Mouse (Mus musculus): ENCODE measurements around the gene Trim14. TPM values are rescaled to one million over a fixed set of nuclear protein-coding genes. Genes with fewer than 3 reads are reported as not detected.

Gene Trim14
- total RNA-seq, 2 experiments from 2014 or later, result 4.7 to 5.0 TPM

- DNase-seq (ENCODE audit: low spot score in 2 of 2), result peak; percentile 30 to 39
Measured at GRCm38 (mm10) chr4:46563847-46564246, 27.9 kb upstream of the Trim14 start.

DNA sequence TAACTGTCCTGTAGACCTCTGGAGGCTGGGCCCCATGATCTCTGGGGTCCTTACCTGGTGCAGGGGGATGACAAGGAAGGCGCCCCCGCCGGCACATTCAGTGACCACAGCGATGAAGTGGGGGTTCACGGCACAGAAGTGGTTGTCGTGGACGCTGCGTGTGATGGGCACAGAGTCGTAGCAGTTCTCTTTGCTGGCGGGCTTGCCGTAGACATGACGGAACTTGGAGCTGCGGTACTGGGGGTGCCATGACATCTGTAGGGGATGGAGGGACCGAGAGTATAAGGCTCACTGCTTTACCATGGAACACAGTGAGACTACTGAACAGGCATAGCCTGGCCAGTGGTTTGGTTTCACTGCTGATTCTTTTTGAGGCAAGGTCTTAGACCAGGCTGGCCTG is 26.9 kb upstream of the Trim14 start:
- DNase-seq (ENCODE audit: low spot score in 2 of 2), result peak in 1 of 2 experiments; percentile 19

DNA sequence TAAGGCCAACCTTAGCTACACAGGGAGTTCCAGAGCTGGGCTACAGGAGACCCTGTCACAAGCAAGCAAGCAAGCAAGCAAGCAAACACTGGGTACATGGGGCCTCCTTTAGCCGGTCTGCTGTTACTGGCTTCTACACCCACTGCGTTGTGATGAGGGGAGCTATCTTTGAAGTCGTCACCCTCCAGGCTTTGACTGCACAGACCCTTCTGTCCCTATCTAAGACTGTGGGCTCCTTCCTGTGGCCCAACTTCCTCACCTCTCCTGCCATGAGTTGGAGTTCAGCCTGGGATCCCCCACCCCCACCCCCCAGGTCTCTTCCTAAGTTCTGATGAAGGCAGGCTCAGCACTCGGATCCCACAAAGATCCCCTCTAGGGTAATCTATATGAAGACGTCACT is 26.1 kb upstream of the Trim14 start:
- peak in 1 of 2 experiments; percentile 6 for DNase-seq (ENCODE audit: low spot score in 2 of 2)

DNA sequence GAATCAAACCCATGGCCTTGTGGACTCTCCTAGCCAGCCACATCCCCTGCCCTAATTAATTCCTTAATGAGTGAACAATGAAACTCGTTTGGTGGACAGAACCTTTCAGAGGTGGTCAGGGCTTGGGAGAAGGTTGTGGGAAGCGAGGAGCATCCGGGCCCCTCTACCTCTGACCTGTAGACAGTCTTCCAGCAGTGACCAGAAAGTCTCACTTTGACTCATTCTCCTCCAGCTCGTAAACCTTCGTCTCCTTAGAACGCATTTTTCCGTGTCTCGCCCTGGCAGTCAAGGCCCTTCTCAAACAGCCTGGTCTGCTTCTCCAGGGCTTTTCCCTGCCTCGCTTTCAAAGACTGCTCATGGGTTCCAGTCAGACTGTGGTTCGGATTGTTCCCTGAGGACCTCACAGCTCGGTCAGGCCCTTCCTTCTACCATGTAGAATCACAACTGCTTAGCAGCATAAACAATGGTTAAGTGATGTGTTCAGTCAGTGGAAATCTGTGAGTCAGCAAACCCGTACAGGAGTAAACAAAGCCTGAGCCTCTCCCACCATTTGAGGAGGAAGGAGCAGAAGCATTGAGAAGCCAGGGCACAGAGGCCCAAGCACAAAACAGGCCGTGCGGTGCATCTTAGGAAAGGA is 24.2 kb upstream of the Trim14 start:
- peak in 1 of 2 experiments; percentile 7 for DNase-seq (ENCODE audit: low spot score in 2 of 2)

GRCm38 (mm10) chr4:46558672-46559667 is 23.0 kb upstream of the Trim14 start:
- DNase-seq (ENCODE audit: low spot score in 2 of 2), result peak in 1 of 2 experiments; percentile 10

DNA sequence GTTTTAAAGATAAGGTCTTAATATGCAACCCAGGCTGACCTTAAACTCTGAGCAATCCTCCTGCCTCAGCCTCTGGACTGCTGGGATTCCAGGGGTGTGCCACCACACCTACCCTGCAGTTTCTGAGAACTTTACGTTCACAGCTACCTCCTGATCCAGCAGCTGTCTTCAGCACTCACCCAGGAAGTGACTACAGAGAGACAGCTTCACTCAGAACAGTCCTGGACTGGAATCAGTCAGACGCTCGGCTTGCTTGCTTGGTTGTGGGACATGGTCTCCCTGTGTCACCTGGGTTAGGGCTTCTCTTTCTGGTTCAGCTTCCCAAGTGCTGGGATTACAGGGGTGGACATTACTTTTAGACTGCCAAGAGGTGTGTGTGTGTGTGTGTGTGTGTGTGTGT is 21.0 kb upstream of the Trim14 start:
- DNase-seq (ENCODE audit: low spot score in 2 of 2), result no peak

DNA sequence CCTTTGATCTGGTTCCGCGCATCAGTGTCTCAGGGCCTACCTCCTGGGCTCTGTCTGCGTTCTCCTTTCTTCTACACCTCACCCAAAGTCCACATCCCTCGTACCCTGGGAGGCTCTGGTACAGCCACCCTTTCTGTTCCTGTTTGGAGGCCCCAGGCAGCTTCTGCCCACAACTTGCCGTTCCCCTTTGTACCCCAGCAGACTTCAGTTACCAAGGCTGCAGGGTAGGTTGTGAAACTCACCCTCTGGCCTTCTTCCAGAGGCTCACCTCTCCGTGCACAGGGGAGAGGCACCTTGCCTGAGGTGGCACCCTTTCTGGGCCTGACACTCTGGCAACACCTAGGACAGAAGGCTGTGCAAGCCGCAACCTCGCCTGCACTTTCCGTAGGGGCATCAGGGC is 19.8 kb upstream of the Trim14 start:
- no peak for DNase-seq (ENCODE audit: low spot score in 2 of 2)

GRCm38 (mm10) chr4:46554295-46555069 is 18.5 kb upstream of the Trim14 start:
- DNase-seq (ENCODE audit: low spot score in 2 of 2), result no peak

DNA sequence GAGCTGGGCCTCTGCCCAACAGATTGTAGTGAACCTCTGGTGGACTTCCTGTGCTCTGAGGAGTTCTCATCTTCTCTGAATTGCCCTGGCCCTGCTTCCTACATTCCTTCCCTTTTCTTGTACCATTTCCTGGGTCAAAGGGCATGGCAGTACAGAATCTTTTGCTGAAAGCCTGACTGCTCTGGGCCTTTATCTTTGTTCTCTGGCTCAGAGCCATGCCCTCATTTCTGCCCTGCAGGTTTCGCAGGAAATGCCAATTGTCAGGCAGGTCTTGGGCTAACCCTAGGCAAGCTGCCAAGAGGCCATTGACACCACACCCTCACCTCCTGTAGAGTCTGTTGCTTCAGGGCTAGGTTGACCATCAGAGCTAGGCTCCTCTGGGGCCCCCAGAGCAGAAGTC is 17.9 kb upstream of the Trim14 start:
- peak in 1 of 2 experiments; percentile 43 for DNase-seq (ENCODE audit: low spot score in 2 of 2)

DNA sequence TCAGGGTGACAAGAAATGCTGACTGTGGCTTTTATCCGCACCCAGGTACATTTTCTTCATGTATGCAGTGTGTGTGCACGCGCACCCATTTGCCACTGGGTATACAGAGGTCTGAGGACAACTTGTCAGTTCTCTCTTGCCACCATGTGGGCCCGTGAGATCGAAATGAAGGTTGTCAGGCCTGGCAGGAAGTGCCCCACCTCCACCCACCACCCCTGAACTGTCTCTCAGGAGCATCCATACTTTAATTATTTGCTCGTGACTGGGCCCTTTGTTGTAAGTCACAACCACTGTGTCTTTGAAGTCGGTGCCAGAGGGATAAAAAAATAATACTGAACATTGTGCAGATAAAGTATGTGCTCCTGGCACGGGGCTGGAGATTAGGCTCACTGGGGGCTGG is 14.5 kb upstream of the Trim14 start:
- DNase-seq (ENCODE audit: low spot score in 2 of 2), result no peak

GRCm38 (mm10) chr4:46549979-46550378 is 14.0 kb upstream of the Trim14 start:
- DNase-seq (ENCODE audit: low spot score in 2 of 2), result no peak

- no peak for DNase-seq (ENCODE audit: low spot score in 2 of 2)
Measured at GRCm38 (mm10) chr4:46546709-46547108, 10.8 kb upstream of the Trim14 start.

GRCm38 (mm10) chr4:46545498-46545897 is 9.6 kb upstream of the Trim14 start:
- no peak for DNase-seq (ENCODE audit: low spot score in 2 of 2)

DNA sequence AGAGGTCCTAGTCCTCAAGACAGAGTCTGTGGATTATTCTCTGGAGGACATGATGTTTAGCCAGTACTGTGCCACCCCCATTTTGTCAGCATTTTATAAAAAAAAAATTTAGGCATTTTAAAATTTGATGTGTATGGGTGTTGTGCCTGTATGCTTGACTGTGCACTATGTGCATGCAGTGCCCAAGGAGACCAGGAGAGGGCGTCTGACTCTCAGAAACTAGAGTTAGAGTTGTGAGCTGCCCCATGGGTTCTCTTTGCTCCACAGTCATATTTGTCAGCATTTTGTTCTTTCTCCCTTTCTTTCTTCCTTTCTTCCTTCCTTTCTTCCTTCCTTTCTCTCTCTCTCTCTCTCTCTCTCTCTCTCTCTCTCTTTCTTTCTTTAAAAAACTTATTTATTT is 8.4 kb upstream of the Trim14 start:
- no peak for DNase-seq (ENCODE audit: low spot score in 2 of 2)

DNA sequence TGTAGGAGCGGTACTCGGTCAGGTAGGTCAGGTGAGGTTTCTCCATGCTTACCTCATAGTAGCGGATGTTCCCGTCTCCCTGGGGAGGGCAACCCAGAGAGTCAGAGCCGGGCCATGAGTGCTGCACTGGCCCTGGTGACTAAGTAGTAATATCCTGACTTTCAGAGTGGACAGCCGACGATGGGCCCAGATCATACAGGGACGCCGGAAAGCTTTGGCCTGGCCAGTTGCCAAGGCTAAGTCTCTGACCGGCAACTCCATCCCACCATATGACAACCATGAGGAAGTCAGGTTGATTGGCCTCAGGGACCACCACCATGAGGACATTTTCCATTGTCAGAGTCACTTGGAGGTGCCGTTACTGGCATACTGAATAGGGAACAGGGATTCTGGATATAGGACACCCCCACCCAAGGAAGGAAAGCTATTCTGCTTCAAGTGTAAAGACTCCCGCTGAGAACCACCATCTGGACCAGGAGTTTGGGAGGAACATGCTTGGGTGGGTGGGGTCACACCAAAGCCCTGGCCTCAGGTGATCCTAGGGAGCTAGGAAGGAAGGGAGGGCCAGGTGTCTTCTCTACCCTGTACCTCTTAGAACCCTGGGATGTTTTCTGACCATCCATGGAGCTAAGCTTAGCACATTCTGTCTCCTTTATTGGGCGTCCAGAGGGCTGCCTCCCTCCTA is 7.6 kb upstream of the Trim14 start:
- no peak for DNase-seq (ENCODE audit: low spot score in 2 of 2)

DNA sequence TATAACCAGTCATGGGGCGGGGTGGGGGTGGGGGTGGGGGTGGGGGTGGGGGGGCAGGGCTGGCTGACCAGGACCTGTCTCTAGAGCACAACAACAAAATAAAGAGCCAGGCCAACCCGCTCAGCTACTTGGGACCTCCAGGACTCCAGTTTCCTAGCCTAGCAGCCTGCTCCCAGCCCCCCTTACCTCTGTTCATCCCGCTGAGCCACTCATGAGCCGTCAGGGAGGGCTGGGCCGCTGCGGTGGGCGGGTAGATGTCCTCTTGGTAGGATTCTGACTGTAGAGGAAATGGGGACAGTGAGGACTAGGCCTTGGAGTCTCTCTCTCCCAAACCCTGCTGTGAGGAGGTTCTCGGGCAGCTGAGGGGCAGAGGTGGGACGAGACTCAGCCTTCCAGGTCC is 5.8 kb upstream of the Trim14 start:
- no peak for DNase-seq (ENCODE audit: low spot score in 2 of 2)

GRCm38 (mm10) chr4:46539167-46539566 is 3.2 kb upstream of the Trim14 start:
- no peak for DNase-seq (ENCODE audit: low spot score in 2 of 2)

DNA sequence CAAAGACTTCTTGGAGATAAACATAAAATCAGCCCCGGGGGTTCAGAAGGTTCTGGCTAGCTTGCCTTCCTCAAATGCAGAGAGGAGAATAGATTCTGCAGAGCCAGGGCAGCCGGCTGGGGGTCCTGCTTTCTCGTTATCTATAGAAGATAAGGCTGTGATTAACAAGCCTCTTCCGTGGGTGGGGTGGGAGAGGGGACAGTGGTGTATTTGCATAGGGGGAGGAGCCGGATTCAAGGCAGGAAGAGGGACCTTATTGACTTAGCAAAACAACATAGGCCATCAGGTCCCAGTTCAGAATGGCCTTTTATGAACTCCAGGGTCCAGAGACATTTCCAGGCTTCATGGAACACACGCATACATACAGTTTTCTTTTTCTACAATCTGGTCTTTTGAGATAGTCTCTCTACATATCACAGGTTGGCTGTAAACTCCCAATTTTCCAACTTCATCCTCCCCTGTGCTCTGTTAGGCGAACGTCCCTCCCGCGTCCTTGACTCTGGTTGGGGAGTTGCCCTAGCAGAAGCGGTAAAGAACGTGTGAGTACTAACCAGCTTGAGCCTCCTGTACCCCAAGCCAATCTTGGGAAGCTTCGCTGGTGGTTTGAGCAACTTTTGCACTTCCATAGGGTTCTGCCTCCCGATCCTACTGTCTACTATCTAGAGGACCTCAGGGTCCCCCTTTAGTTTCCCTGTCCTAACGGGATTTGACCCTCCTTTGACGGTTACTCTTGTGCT is 679 bp downstream of the Trim14 start:
- DNase-seq (ENCODE audit: low spot score in 2 of 2), result no peak

DNA sequence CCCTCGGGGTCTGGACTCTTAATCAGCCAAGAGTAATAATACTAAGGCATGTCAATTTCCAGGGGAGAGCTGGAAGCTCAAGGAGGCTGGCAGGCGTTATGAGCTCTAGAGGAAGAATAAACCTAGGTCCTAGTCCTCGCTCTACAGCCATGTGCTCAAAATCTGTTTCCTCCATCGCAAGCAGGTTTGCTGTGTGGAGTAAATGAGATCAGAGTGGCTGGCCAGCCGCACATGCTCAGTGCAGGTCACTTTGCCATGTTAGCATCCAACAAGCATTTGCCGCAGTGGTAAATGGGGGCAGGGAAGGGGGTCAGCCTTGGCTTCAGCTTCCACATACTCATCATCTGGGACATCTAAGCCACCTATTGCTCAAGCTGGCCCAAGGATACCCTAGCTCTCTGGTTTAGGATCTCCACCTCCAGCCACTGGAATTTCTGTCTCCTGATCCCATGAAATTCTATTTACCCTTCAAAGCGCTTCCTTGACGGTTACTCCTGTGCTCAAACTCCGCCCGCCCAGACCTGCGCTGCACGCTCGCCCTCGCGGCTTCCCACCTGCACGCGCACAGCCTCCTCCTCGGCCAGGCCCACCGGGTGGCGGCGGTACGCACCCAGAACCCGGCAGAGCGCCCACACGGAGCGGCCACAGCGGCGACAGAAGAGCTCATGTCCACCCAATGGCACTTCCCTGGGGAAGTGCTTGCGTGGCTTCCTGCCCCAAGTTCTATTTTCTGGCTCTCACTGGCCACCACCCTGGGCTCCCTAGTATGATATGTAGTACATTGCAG is 1.8 kb downstream of the Trim14 start:
- no peak for DNase-seq (ENCODE audit: low spot score in 2 of 2)

Data from adrenal gland, adult 18-20 months (tissue).